Mouse (Mus musculus): ENCODE results near the gene Amotl2. TPM values are rescaled to one million over a fixed set of nuclear protein-coding genes. Genes with fewer than 3 reads are reported as not detected.
A peak's percentile ranks its signal among the peaks of the same experiment; 100 is the strongest.

Gene Amotl2
- 67.2 TPM for polyA plus RNA-seq (2012; fragmentation: generic; extraction: Trizol)

DNA sequence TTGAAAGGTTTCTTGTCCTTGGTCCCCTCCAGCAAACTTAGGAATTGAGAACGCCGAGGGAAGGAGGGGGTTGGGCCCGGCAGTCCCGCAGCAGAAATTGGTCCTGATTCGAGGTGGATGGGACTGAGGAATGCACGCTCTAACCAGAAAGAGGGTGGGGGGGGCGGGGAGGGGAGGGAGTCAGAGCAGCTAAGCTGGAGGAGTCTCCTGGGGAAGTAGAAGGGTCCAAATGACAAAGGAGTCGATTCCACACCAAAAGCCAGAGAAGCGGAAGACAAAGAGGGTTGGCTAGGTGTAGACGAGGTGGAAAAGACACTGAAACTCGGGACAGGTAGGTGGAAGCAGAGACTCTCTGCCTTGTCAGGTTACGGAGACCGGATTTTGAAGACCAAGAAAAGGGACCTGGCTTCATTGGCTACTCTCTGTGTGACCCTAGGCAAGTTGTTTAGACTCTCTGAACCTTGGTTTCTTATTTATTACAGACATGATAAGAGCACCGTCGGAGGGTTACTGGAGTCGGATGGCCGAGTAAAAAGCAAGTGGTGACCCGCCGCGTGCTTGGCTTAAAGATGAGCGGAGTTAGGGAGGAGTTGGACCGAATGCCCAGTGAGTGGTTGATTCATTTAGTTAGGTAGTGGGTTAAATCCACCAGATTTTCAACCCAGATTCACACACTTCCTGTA, at the start of gene Amotl2:
Gene Amotl2, plus strand, starts transcription at position 192 of the 683 bp plus-strand sequence.
- peaks cover 11% of the 10 kb centered on the region for H3K36me3 ChIP-seq (ENCODE audit: control insufficient read depth, insufficient read depth)
- H3K4me3 ChIP-seq = peak within 1 kb of the TSS; percentile 98
- peak within 1 kb of the TSS; percentile 94 for H3K4me2 ChIP-seq (ENCODE audit: low read depth)
- TF ChIP-seq E2F4 (IDR thresholded peaks at IDR 0.05; ENCODE audit: insufficient read depth) (no peak), MYOD1 (IDR thresholded peaks at IDR 0.05; ENCODE audit: control insufficient read depth in 1 of 3, insufficient read length in 2 of 3, low read depth in 2 of 3) (no peak)
- H3K27me3 ChIP-seq (ENCODE audit: control insufficient read depth, insufficient read depth, insufficient read length) = no peaks in the 10 kb centered on the region
- peak within 1 kb of the TSS; percentile 88 for H3ac ChIP-seq (ENCODE audit: control insufficient read depth, insufficient read length)
- peaks cover 39% of the 10 kb centered on the region for H3K79me2 ChIP-seq (ENCODE audit: control insufficient read depth, insufficient read depth)

DNA sequence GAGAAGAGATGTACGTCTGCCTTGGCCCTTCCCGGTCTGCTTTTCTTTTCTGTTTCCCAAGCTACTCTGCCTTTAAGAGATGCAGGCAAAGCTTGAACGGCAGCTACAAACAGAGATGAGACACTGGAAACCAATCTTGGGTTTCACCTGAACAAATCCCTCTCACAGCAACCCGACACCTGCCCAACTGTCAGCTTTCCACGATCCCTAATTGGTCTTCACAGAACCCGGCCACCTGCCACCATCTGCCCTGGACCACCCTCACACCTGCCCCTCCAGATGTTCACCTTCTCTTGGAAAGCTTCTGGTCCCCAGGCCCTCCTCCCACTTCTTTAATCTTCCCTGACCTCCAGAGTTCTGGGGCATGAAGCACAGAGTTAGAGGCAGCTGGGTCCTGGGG, 48.4 kb upstream of the Amotl2 start:
- H3K4me3 ChIP-seq = no peak overlapping the region
- H3K27me3 ChIP-seq (ENCODE audit: control insufficient read depth, insufficient read depth, insufficient read length) = no peaks in the 10 kb centered on the region
- H3K36me3 ChIP-seq (ENCODE audit: control insufficient read depth, insufficient read depth) = no peaks in the 10 kb centered on the region
- no peaks in the 10 kb centered on the region for H3K79me2 ChIP-seq (ENCODE audit: control insufficient read depth, insufficient read depth)
- TF ChIP-seq TCF3 (IDR thresholded peaks at IDR 0.05; ENCODE audit: insufficient read length, low read depth) (no peak), CEBPB (IDR thresholded peaks at IDR 0.05; ENCODE audit: insufficient read depth, poor library complexity, severe bottlenecking) (no peak), POLR2A (IDR thresholded peaks at IDR 0.05; ENCODE audit: insufficient read length, low read depth) (no peak), MYOD1 (IDR thresholded peaks at IDR 0.05; ENCODE audit: control insufficient read depth in 1 of 3, insufficient read length in 2 of 3, low read depth in 2 of 3) (peak in 1 of 3 experiments; percentile 6)
- H3ac ChIP-seq (ENCODE audit: control insufficient read depth, insufficient read length) = no peak overlapping the region
- no peak overlapping the region for H3K4me2 ChIP-seq (ENCODE audit: low read depth)

DNA sequence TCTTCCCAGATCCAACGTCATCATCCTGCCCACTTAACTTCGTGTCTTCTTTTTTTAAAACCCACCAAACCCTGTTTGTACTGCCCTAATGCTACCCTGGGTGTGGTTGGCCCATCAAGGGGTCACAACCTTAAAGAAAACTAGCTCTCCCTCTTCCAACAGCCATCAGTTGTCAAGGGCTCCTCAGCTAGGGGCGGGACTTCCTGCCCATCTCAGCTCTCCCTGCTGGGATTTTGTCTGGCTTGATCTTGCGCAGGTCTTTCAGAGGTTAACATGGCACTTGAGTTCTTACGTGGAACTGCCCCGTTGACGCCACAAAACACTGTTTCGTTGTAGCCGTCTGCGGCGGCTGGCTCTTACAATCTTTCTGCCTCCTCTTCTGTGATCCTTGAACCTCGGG, 47.6 kb upstream of the Amotl2 start:
- H3K36me3 ChIP-seq (ENCODE audit: control insufficient read depth, insufficient read depth) = no peaks in the 10 kb centered on the region
- H3K79me2 ChIP-seq (ENCODE audit: control insufficient read depth, insufficient read depth) = no peaks in the 10 kb centered on the region
- no peak overlapping the region for H3ac ChIP-seq (ENCODE audit: control insufficient read depth, insufficient read length)
- H3K27me3 ChIP-seq (ENCODE audit: control insufficient read depth, insufficient read depth, insufficient read length) = no peaks in the 10 kb centered on the region
- H3K4me3 ChIP-seq = no peak overlapping the region
- H3K4me2 ChIP-seq (ENCODE audit: low read depth) = no peak overlapping the region
- TF ChIP-seq REST (IDR thresholded peaks at IDR 0.05; ENCODE audit: insufficient read depth, insufficient read length) (no peak), USF1 (IDR thresholded peaks at IDR 0.05; ENCODE audit: low read depth) (no peak), TCF12 (IDR thresholded peaks at IDR 0.05; ENCODE audit: insufficient read depth, poor library complexity, severe bottlenecking) (no peak), CEBPB (IDR thresholded peaks at IDR 0.05; ENCODE audit: insufficient read depth, poor library complexity, severe bottlenecking) (no peak), MYOD1 (IDR thresholded peaks at IDR 0.05; ENCODE audit: control insufficient read depth in 1 of 3, insufficient read length in 2 of 3, low read depth in 2 of 3) (no peak), POLR2AphosphoS2 (IDR thresholded peaks at IDR 0.05; ENCODE audit: insufficient read length, low read depth) (no peak), TCF3 (IDR thresholded peaks at IDR 0.05; ENCODE audit: insufficient read length, low read depth) (no peak), MAX (IDR thresholded peaks at IDR 0.05; ENCODE audit: low read depth) (no peak), POLR2A (IDR thresholded peaks at IDR 0.05; ENCODE audit: insufficient read length, low read depth) (no peak), E2F4 (IDR thresholded peaks at IDR 0.05; ENCODE audit: insufficient read depth) (no peak), MYOG (IDR thresholded peaks at IDR 0.05; ENCODE audit: control insufficient read depth in 1 of 3, insufficient read depth in 1 of 3, insufficient read length in 2 of 3, low read depth in 2 of 3) (no peak), SRF (IDR thresholded peaks at IDR 0.05; ENCODE audit: control insufficient read depth, insufficient read length, low read depth) (no peak)

DNA sequence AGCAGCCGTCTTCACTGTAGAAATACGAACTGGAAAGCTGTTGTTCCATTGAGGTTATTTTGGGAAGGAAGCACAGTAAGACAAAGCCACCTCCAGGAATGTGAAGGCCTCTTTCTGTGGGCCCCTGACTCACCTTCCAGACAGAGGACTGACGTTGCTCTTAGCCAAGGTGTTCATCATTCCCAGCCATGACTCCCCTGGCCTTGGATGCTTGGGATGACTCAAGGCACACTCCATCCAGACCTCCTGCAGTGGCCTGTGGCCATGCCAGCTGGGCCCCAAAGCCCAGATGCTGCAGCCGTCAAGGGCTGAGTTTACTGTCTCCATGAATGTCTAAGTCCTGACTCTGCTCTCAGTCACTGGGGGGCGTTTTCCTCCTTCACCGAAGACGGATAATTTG, 43.1 kb upstream of the Amotl2 start:
- no peak overlapping the region for H3ac ChIP-seq (ENCODE audit: control insufficient read depth, insufficient read length)
- no peaks in the 10 kb centered on the region for H3K79me2 ChIP-seq (ENCODE audit: control insufficient read depth, insufficient read depth)
- peak overlapping the region; percentile 24 for H3K4me2 ChIP-seq (ENCODE audit: low read depth)
- TF ChIP-seq MAX (IDR thresholded peaks at IDR 0.05; ENCODE audit: low read depth) (no peak), TCF12 (IDR thresholded peaks at IDR 0.05; ENCODE audit: insufficient read depth, poor library complexity, severe bottlenecking) (no peak)
- no peaks in the 10 kb centered on the region for H3K36me3 ChIP-seq (ENCODE audit: control insufficient read depth, insufficient read depth)
- H3K27me3 ChIP-seq (ENCODE audit: control insufficient read depth, insufficient read depth, insufficient read length) = no peaks in the 10 kb centered on the region
- no peak overlapping the region for H3K4me3 ChIP-seq

DNA sequence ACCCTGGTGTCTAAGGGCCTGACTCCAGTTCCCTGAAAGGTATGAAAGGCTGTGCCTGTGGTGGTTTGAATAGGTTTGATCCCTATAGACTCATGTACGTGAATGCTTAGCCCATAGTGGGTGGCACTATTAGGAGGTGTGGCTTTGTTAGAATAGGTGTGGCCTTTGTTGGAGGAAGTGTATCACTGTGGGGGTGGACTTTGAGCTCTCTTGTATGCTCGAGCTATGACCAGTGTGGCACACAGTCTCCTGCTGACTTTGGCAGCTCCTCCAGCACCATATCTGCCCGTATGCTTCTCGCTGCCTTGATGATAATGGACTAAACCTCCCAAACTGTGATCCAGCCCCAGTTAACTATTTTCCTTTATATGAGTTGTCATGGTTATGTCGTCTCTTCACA, 40.5 kb upstream of the Amotl2 start:
- Histone ChIP-seq H3K36me3 (ENCODE audit: control insufficient read depth, insufficient read depth) (no peaks in the 10 kb centered on the region), H3K27me3 (ENCODE audit: control insufficient read depth, insufficient read depth, insufficient read length) (no peaks in the 10 kb centered on the region), H3ac (ENCODE audit: control insufficient read depth, insufficient read length) (no peak overlapping the region), H3K79me2 (ENCODE audit: control insufficient read depth, insufficient read depth) (no peaks in the 10 kb centered on the region), H3K4me3 (no peak overlapping the region), H3K4me2 (ENCODE audit: low read depth) (no peak overlapping the region)
- TF ChIP-seq POLR2AphosphoS2 (IDR thresholded peaks at IDR 0.05; ENCODE audit: insufficient read length, low read depth) (no peak), MYOG (IDR thresholded peaks at IDR 0.05; ENCODE audit: control insufficient read depth in 1 of 3, insufficient read depth in 1 of 3, insufficient read length in 2 of 3, low read depth in 2 of 3) (no peak), SRF (IDR thresholded peaks at IDR 0.05; ENCODE audit: control insufficient read depth, insufficient read length, low read depth) (no peak), POLR2A (IDR thresholded peaks at IDR 0.05; ENCODE audit: insufficient read length, low read depth) (no peak), REST (IDR thresholded peaks at IDR 0.05; ENCODE audit: insufficient read depth, insufficient read length) (no peak), TCF3 (IDR thresholded peaks at IDR 0.05; ENCODE audit: insufficient read length, low read depth) (no peak)

Measured in myocyte (in vitro differentiated cells).